Mouse (Mus musculus): ENCODE data around the gene 2610042L04Rik. TPM values are rescaled to one million over a fixed set of nuclear protein-coding genes. Genes with fewer than 3 reads are reported as not detected.
"Not testable (repeated sequence)": the region's sequence is repeated elsewhere in the genome, so short reads cannot be mapped to it uniquely, and the experiment has no call there.

2610042L04Rik gene
- under 1 TPM; 0.42 to 0.45 TPM for total RNA-seq (2021)

DNA sequence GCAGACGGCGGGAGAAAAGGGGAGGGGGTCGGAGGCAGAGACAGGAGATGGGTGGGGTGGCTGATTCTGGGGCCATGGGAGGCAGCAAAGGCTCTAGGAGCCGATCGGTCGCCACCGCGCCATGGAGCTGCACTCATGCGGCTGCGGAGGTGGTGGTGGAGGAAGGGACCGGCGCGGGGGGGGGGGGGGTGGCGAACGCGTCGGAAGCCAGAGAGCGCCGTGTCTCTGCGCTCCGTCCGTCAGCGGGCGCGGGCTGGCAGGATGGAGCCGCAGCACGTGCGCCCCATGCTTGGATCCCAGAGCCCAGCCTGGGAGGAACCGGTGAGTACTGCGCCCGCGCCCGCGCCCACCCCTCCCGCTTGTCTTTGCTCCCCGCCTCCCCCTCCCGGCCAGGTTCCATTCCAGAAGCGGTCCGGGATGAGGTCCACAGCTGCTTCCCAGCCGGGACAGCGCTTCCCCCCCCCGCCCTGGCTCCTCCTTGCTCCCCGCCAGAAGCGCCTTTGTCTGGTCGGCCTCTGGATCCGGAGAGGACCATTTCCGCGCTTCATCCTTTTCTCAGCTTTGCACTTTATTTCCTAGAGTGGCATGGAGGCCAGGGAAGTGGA is at the start of gene 2610042L04Rik:
Gene 2610042L04Rik, plus strand, starts transcription at position 288 of the 605 bp plus-strand sequence.
- intact Hi-C loops (cut with DNase I); DNase-seq: not testable (repeated sequence)

DNA sequence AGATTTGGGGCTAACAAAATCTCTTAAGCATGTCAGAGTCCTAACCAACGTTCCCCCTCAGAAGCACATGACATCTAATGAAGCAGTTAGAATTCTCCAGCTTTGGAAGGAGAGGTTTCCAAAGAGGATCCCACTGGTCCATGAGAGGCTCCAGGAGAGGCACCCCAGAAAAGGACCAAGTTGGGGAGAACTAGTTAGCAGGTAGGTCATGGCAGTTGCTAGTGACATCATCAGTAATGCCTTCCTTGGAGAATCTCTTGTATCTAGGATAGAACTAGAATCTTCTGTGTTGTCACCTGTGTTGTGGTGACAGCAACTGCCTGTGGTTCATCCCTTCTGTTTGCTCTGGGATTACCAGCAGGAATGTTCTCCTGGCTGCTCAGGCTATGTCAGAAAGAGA is 17.6 kb upstream of the 2610042L04Rik start, which contains the start of gene Gm3149:
Gene Gm3149, plus strand, starts transcription at position 301 of the 400 bp plus-strand sequence.
- intact Hi-C loops (cut with DNase I); DNase-seq: not testable (repeated sequence)

- intact Hi-C loops (cut with DNase I); DNase-seq: not testable (repeated sequence)
These were observed 943 bp downstream of the 2610042L04Rik start for GRCm38 (mm10) chr14:4335506-4335905.

DNA sequence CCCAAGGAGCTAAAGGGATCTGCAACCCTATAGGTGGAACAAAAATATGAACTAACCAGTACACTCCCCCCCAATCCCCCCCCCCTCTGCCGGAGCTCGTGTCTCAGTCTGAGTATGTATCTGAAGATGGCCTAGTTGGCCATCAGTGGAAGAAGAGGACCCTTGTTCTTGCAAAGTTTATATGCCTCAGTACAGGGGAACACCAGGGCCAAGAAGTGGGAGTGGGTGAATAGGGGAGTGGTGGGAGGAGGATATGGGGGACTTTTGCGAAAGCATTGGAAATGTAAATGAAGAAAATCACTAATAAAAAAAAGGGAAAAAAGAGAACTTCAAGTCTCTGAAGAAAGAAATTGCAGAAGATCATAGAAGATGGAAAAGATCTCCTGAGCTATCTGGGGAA is 34.4 kb downstream of the 2610042L04Rik start:
- intact Hi-C loops (cut with DNase I); DNase-seq: not testable (repeated sequence)

DNA sequence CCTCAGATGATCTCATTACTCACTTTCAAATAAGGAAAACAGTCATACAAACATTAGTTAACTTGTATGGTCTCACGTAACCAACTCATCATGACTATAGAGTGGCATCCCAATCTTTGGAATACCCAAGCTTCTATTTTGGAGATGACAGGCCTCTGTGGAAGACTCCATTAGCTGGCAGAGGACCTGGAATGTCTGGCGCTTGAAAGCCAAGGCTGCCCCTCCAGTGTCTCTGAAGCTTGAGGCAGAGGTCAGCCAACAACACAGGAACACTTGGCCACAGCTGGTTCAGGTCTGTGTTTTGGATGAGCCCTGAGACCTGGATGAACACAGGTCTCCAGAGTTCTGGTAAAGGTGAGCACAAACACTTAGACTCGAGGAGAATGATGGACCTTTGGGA is 35.1 kb downstream of the 2610042L04Rik start:
- intact Hi-C loops (cut with DNase I), result not testable (repeated sequence)
- peak in 1 of 2 experiments; percentile 26 for DNase-seq

DNA sequence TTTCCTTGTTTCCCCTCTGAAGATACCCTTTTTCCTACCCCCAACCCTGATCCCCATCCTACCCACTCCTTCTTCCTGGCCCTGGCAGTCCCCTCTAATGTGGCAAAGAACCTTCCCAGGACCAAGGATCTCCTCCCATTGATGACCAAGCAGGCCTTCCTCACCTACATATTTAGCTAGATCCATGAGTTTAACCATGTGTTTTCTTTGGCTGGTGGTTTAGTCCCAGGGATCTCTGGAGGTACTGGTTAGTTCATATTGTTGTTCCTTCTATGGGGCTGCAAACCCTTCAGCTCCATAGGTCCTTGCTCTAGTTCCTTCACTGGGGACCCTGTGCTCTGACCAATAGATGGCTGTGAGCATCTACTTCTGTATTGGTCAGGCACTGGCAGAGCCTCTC is 43.3 kb downstream of the 2610042L04Rik start:
- DNase-seq; intact Hi-C loops (cut with DNase I): not testable (repeated sequence)

DNA sequence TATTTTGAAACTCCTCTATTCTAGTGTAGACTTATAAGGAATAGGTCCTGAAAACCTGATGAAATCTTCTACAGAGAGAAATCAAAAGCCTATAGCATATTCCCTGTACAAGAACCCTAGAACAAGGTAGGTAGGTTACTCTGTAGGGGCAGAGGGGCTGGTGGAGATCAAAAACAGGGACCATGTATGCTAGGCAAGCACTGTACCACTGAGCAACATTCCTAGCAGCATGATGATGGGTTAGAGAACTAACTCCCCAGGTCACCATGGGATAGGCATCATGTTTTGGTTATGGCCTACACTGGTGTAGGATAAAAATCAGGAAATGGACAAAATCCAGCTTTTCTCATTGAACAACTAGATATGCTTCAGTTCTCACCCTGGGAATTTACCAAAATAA is 51.0 kb downstream of the 2610042L04Rik start:
- DNase-seq; intact Hi-C loops (cut with DNase I): not testable (repeated sequence)

- DNase-seq; intact Hi-C loops (cut with DNase I): not testable (repeated sequence)
These were observed 58.4 kb downstream of the 2610042L04Rik start for GRCm38 (mm10) chr14:4392841-4393530.

- intact Hi-C loops (cut with DNase I), result not testable (repeated sequence)
These were observed 62.7 kb downstream of the 2610042L04Rik start, which contains the start of gene Gm3159 for GRCm38 (mm10) chr14:4397226-4397625. TSS of gene Gm3159 (plus strand) at chr14:4397526.

GRCm38 (mm10) chr14:4398624-4399023 is 64.1 kb downstream of the 2610042L04Rik start:
- intact Hi-C loops (cut with DNase I), result not testable (repeated sequence)

More at GRCm38 (mm10) chr14:4397226-4397625, 62.7 kb downstream of the 2610042L04Rik start, which contains the start of gene Gm3159:
- not testable (repeated sequence) for DNase-seq

DNA sequence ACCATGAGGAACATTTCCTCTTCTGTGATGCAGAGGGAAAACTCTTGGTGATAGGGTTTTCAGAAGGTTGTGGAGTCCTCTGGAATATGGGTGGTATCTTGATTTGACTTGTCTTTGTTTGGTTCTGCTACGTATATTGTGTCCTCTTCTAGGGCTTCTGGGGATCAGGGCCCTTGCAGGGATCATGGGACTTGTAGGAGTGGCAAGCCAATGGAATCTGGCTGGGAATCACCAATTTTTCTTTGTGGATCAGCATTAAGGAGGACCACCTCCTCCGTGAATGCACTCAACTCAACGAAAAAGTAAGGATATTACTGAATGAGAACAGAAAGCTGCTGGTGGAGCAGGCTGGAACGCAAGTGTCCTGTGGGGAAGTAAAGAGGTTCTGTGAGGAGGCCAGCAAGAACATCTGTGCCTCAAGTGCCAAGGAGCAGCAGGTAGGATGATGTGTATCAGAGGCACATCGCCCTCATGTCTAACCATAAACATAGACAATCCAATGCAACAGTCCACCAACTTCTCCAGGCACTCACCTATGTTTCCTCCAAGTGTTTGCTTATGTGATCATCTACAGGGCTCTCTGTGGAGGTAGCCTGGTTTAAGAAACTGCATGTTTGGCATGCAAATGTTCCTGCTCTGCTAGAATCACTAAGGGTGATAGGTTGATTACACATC is 65.7 kb downstream of the 2610042L04Rik start:
- DNase-seq; intact Hi-C loops (cut with DNase I): not testable (repeated sequence)

More at GRCm38 (mm10) chr14:4398624-4399023, 64.1 kb downstream of the 2610042L04Rik start:
- DNase-seq, result not testable (repeated sequence)

GRCm38 (mm10) chr14:4401245-4401644 is 66.7 kb downstream of the 2610042L04Rik start:
- intact Hi-C loops (cut with DNase I); DNase-seq: not testable (repeated sequence)

DNA sequence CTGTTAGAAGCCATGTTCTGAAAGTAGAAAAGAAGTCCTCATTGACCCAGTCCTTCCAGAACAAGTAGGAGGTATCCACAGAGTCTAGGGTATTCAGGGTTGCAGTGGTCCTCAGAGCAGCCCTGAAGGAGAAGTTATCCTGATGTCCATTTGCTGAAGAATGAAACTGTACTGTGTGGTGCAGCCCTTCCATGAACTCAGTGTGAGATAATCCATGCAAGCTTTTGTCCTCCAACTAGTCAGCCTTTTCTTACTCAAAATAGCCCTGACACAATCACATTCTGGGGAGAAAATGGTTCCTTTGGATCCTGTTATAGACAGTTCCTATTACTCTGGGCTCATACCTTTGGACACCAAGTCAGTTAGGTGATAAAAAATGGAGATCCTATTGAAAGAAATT is 69.3 kb downstream of the 2610042L04Rik start:
- intact Hi-C loops (cut with DNase I); DNase-seq: not testable (repeated sequence)

Other genes with a start within 250 kb of the 2610042L04Rik start
- gene Gm8108, start 224.2 kb upstream of the 2610042L04Rik start, total RNA-seq (2021), result 1 to 10 TPM; 2.4 to 3.6 TPM
- gene Gm3127, start 169.7 kb upstream of the 2610042L04Rik start, total RNA-seq (2021), result not detected
- under 1 TPM in 1 of 2 experiments, not detected in 1; 0.30 TPM for gene Gm2974, start 152.2 kb upstream of the 2610042L04Rik start, total RNA-seq (2021)
- gene Gm3138, start 85.1 kb upstream of the 2610042L04Rik start, total RNA-seq (2021), result not detected
- gene Gm3149, start 17.5 kb upstream of the 2610042L04Rik start, total RNA-seq (2021), result not detected
- gene Gm3159, start 62.8 kb downstream of the 2610042L04Rik start, total RNA-seq (2021), result not detected
- gene Gm3164, start 80.7 kb downstream of the 2610042L04Rik start, total RNA-seq (2021), result under 1 TPM in 1 of 2 experiments, not detected in 1; 0.94 TPM
- not detected for gene Gm3173, start 96.2 kb downstream of the 2610042L04Rik start, total RNA-seq (2021)
- gene Gm3182, start 147.0 kb downstream of the 2610042L04Rik start, total RNA-seq (2021), result not detected
- not detected for gene Gm3047, start 220.6 kb downstream of the 2610042L04Rik start, total RNA-seq (2021)

Measured in heart, postnatal 10 days (tissue).